Mouse (Mus musculus) ES-E14 (cell line): ENCODE data around the gene Tgfbr3. TPM values are rescaled to one million over a fixed set of nuclear protein-coding genes. Genes with fewer than 3 reads are reported as not detected.

ENCODE experiments used
- DNase-seq: peaks from one replicate; pipeline ENCODE4 v3.0.0-alpha.2; 2013; ENCODE audit warnings: low read depth, low spot score
- H3K27ac ChIP-seq: 2 replicates; pipeline ENCODE4 v1.5.1; 2012; ENCODE audit warnings: low read depth, mild to moderate bottlenecking, low read length, moderate library complexity, mixed read lengths; ENCODE audit not compliant: poor library complexity, insufficient read depth, severe bottlenecking
- H3K36me3 ChIP-seq: 2 replicates; pipeline ENCODE4 v1.6.1; 2012; ENCODE audit warnings: mild to moderate bottlenecking, low read length, moderate library complexity, mixed read lengths; ENCODE audit not compliant: control insufficient read depth, poor library complexity, insufficient read depth, severe bottlenecking
- H3K4me1 ChIP-seq, 2 experiments: fragments of 150-350 bp in 1 of 2; sonication (generic) in 1 of 2; 2 replicates each; pipeline ENCODE4 v1.6.1; 2012; ENCODE audit warnings: low read length in 2 of 2, mild to moderate bottlenecking in 1 of 2, mixed read lengths in 1 of 2; ENCODE audit not compliant: control insufficient read depth in 2 of 2, insufficient read depth in 2 of 2, poor library complexity in 1 of 2
- H3K4me3 ChIP-seq, 2 experiments: fragments of 150-350 bp in 1 of 2; sonication (generic) in 1 of 2; 2 replicates each; pipeline ENCODE4 v1.5.1; 2012; ENCODE audit warnings: low read length in 2 of 2, low read depth in 1 of 2, mild to moderate bottlenecking in 1 of 2, mixed read lengths in 1 of 2; ENCODE audit not compliant: insufficient read depth in 1 of 2, poor library complexity in 1 of 2, severe bottlenecking in 1 of 2
- H3K9ac ChIP-seq: 2 replicates; pipeline ENCODE4 v1.6.1; 2012; ENCODE audit warnings: low read depth, mild to moderate bottlenecking, low read length, mixed read lengths; ENCODE audit not compliant: poor library complexity, insufficient read depth, severe bottlenecking
- H3K9me3 ChIP-seq: fragments of 150-350 bp; sonication (generic); 2 replicates; pipeline ENCODE4 v1.6.1; 2012; ENCODE audit warnings: low read depth, mild to moderate bottlenecking, low read length; ENCODE audit not compliant: control insufficient read depth, insufficient read depth
- CHD2 ChIP-seq: IDR thresholded peaks from 2 replicates; pipeline ENCODE4 v1.6.1; 2014; ENCODE audit warnings: mild to moderate bottlenecking, low read depth, low read length, inconsistent platforms
- HCFC1 ChIP-seq: IDR thresholded peaks from 2 replicates; pipeline ENCODE4 v1.6.1; 2012; ENCODE audit warnings: low read length, inconsistent platforms, borderline replicate concordance; ENCODE audit not compliant: insufficient read depth
- MAFK ChIP-seq: IDR thresholded peaks from 2 replicates; pipeline ENCODE4 v1.6.1; 2014; ENCODE audit warnings: mild to moderate bottlenecking, low read depth, low read length, inconsistent platforms; ENCODE audit not compliant: insufficient read depth
- ZC3H11A ChIP-seq: IDR thresholded peaks from 2 replicates; pipeline ENCODE4 v1.6.1; 2012; ENCODE audit warnings: low read depth, mild to moderate bottlenecking, inconsistent platforms, low read length, borderline replicate concordance
- ZNF384 ChIP-seq: IDR thresholded peaks from 2 replicates; pipeline ENCODE4 v1.6.1; 2012; ENCODE audit warnings: low read depth, low read length, inconsistent platforms
- in situ Hi-C, 2 experiments: fragments of 600-800 bp; cut with MboI; formaldehyde crosslinking; loops; one replicate each; pipeline ENCODE4 v1.15.1; 2025; ENCODE audit warnings: low sequenced_read_pairs in 2 of 2, inconsistent platforms in 1 of 2; ENCODE audit not compliant: unreplicated experiment in 2 of 2
- total RNA-seq: library from RNA; depleted of rRNA; stranded (reverse); fragments of 300-350 nt; gene quantifications from 2 replicates; pipeline ENCODE4 v1.2.3, GENCODE M21; 2012

Tgfbr3 gene
- total RNA-seq, 1 experiment = 3.1 TPM

DNA sequence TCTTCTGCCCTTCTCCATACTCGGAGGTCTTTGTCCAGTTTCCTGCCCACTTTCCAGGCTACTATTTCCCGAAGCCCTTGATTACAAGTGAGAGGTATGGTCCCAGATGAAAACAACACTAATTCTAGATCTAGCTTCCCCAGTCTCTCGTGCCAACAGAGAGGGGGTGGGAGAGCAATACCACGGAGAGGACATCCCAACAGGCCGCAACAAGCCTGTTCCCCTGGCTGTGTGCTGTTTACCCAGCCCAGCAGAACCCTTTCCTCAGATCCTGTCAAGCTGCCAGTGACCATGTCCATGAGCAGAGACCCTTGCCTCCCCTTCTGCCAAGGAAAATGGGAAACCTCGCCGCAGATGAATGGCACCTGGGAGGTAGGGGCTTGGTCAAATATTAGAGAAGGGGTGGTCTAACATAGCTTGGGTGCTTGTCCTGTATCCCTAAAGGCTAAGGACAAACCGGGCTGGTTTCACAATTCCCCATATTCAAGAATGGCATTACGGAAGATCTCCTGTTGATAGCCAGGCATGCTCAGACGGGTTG lies 77.5 kb downstream of the Tgfbr3 start:
- Histone ChIP-seq H3K27ac (no peak overlapping the region), H3K4me1 (peaks cover 0 to 5% of the 10 kb centered on the region in 2 experiments; a peak in 1 of 4 replicates), H3K9ac (no peak overlapping the region), H3K4me3 (no peak overlapping the region), H3K9me3 (no peaks in the 10 kb centered on the region), H3K36me3 (no peaks in the 10 kb centered on the region)
- no peak for DNase-seq
- in situ Hi-C loops = no loop called here
- TF ChIP-seq ZC3H11A (no peak), MAFK (no peak), ZNF384 (no peak), HCFC1 (no peak), CHD2 (no peak)

DNA sequence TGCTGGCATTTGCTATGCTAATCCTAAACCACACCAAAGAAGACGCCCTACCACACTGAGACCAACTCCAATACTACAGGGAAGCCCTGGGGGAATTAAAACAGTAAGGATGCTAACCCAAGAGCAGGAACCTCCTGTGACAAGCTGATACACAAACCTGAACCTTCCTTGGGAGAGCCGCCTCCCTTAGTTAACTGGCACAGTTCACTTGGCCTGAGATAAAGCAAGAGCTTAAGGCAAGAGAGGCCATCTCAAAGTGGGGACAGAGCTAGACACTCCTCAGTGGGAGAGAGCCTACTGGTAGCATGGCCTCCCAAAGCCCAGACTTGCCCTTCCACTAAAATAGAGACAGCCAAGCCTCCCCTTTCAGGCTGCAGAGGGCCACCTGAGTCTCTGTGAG lies 79.4 kb downstream of the Tgfbr3 start:
- no peak overlapping the region for H3K4me3 ChIP-seq
- TF ChIP-seq ZNF384 (no peak), MAFK (no peak), ZC3H11A (no peak), HCFC1 (no peak), CHD2 (no peak)
- no peak for DNase-seq
- no peaks in the 10 kb centered on the region for H3K36me3 ChIP-seq
- no peaks in the 10 kb centered on the region for H3K9me3 ChIP-seq
- H3K4me1 ChIP-seq = peaks cover 0 to 5% of the 10 kb centered on the region in 2 experiments; a peak in 1 of 4 replicates
- H3K9ac ChIP-seq = no peak overlapping the region
- H3K27ac ChIP-seq = no peak overlapping the region
- in situ Hi-C loops = no loop called here

DNA sequence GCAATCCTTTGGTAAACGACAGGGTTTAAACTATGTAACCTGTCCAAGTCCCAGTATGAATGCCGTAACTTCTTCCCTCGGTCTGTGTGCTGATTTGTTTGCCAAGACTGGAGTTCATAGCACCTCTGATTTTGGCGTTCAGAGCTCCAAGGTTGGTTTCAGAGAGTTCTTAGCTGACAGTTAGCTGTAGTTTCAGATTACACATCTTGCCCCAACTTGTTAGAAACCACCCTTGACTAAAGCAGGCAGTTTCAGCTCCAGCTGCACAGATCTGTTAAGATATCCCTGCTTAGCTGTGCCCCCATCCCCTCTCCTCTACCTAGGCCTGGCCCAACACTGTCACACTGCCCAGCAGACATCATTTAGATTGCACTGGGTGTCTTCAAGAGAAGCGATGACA lies 81.5 kb downstream of the Tgfbr3 start:
- Histone ChIP-seq H3K4me1 (peaks cover 0 to 3% of the 10 kb centered on the region in 2 experiments; a peak in 1 of 4 replicates), H3K27ac (no peak overlapping the region), H3K36me3 (no peaks in the 10 kb centered on the region), H3K9me3 (no peaks in the 10 kb centered on the region), H3K4me3 (no peak overlapping the region), H3K9ac (no peak overlapping the region)
- in situ Hi-C loops = no loop called here
- DNase-seq = no peak
- no peak for TF ChIP-seq CHD2

DNA sequence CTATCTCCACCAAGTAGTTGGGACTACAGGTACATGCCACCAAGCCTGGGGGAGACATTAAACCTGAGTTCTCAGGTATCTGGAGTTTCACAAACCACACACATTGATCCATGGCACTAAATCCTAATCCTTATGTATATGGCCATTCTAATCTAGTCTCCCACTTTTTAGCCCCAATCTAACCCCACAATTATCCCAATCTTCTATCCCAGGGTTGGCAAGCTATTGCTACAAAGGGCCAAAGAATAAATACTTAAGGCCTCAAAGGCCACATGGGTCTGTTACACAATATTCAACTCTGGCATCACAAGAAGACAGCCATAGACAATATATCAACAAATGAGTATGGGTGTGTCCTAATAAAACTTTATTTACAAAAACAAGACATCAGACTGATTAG lies 85.1 kb downstream of the Tgfbr3 start:
- in situ Hi-C loops = no loop called here
- no peak for DNase-seq
- no peak overlapping the region for H3K27ac ChIP-seq
- TF ChIP-seq HCFC1 = no peak
- no peak for TF ChIP-seq MAFK
- TF ChIP-seq ZC3H11A = no peak
- TF ChIP-seq ZNF384 = no peak
- no peak for TF ChIP-seq CHD2
- H3K4me3 ChIP-seq = no peak overlapping the region
- no peaks in the 10 kb centered on the region for H3K36me3 ChIP-seq
- H3K4me1 ChIP-seq = peaks cover 0 to 2% of the 10 kb centered on the region in 2 experiments; a peak in 1 of 4 replicates
- H3K9ac ChIP-seq = no peak overlapping the region
- no peaks in the 10 kb centered on the region for H3K9me3 ChIP-seq

DNA sequence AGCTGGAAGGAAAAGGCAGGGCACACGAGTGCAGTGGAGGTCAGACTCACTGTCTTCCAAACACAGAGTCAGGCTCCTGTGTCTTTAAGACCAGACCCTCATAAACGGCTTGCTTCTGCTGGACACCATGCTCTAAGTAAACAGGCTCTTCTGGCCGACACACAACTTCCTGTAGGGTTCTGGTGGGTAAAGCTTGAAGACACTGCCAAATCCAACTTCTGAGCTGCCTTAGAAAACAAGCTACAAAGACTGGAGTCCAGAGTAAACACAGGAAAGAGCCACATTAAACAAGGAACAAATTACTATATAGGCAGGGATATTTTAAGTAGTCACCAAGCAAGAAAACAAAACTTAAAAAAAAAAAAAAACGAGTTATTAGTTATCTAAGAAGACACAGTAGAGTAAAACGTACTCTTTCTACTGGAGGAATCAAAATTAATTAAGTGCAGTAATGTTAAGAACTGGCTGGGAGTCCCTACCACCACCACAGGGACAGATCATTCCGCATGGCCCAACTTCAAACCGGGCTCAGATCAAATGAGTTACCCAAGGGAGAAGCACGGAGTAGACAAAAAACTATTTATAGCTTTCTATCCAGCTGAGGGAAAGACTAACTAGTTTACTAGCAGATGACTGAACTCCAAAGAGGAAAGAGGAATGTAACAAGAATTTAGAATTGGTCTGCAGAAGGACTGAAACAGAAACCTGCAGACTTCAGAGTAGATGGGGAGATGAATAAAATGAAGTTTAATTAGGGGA lies 86.4 kb downstream of the Tgfbr3 start:
- no peak overlapping the region for H3K9ac ChIP-seq
- in situ Hi-C loops = no loop called here
- no peak for TF ChIP-seq ZC3H11A
- no peak for TF ChIP-seq ZNF384
- no peak for TF ChIP-seq HCFC1
- TF ChIP-seq MAFK = no peak
- no peak for TF ChIP-seq CHD2
- H3K27ac ChIP-seq = no peak overlapping the region
- no peak for DNase-seq
- H3K9me3 ChIP-seq = no peaks in the 10 kb centered on the region
- H3K36me3 ChIP-seq = no peaks in the 10 kb centered on the region
- no peak overlapping the region for H3K4me3 ChIP-seq
- H3K4me1 ChIP-seq = peaks cover 0 to 2% of the 10 kb centered on the region in 2 experiments; a peak in 1 of 4 replicates
